Mouse (Mus musculus) forebrain, postnatal 0 days (tissue): ENCODE data around the gene Dusp16. TPM values are rescaled to one million over a fixed set of nuclear protein-coding genes. Genes with fewer than 3 reads are reported as not detected.
A peak's percentile ranks its signal among the peaks of the same experiment; 100 is the strongest.

Experiments
- ATAC-seq: fragments of 200-750 bp; cut with Nextera tagmentation; 2 replicates; pipeline ENCODE4 v1.8.0; 2017; ENCODE audit warnings: mild to moderate bottlenecking, moderate library complexity
- DNase-seq: peaks from one replicate; pipeline ENCODE4 v3.0.0-alpha.2; 2015
- H3K27ac ChIP-seq: fragments of 300-500 bp; sonication (generic); 2 replicates; pipeline ENCODE4 v1.5.1; 2014; ENCODE audit warnings: low read depth, mild to moderate bottlenecking, antibody characterized with exemption, low read length, moderate library complexity, mixed read lengths
- H3K27me3 ChIP-seq: fragments of 300-500 bp; sonication (generic); 2 replicates; pipeline ENCODE4 v1.6.1; 2014; ENCODE audit warnings: mild to moderate bottlenecking, low read length, mixed read lengths; ENCODE audit not compliant: insufficient read depth
- H3K36me3 ChIP-seq: fragments of 300-500 bp; sonication (generic); 2 replicates; pipeline ENCODE4 v1.6.1; 2014; ENCODE audit warnings: mild to moderate bottlenecking, moderate library complexity; ENCODE audit not compliant: insufficient read depth
- H3K4me1 ChIP-seq: fragments of 300-500 bp; sonication (generic); 2 replicates; pipeline ENCODE4 v1.6.1; 2014; ENCODE audit warnings: antibody characterized with exemption; ENCODE audit not compliant: insufficient read depth
- H3K4me2 ChIP-seq: fragments of 300-500 bp; sonication (generic); 2 replicates; pipeline ENCODE4 v1.6.1; 2014; ENCODE audit warnings: low read depth, mild to moderate bottlenecking, moderate library complexity
- H3K4me3 ChIP-seq: fragments of 300-500 bp; sonication (generic); 2 replicates; pipeline ENCODE4 v1.5.1; 2014; ENCODE audit warnings: low read depth, low read length, mixed read lengths
- H3K9ac ChIP-seq: fragments of 300-500 bp; sonication (generic); 2 replicates; pipeline ENCODE4 v1.6.1; 2014; ENCODE audit warnings: mild to moderate bottlenecking
- H3K9me3 ChIP-seq: fragments of 300-500 bp; sonication (generic); 2 replicates; pipeline ENCODE4 v1.6.1; 2016; ENCODE audit warnings: low read length
- CTCF ChIP-seq: sonication (generic); IDR thresholded peaks from 2 replicates; pipeline ENCODE4 v1.5.1; 2016; ENCODE audit warnings: antibody characterized with exemption, control low read depth, low read depth
- WGBS: fragments of 180-500 bp; shearing (Covaris S2); extraction: QIAGEN DNeasy Blood & Tissue Kit; methylation state at CpG from one replicate; pipeline ENCODE4 v1.1.7; 2014; 5-methylcytosine and 5-hydroxymethylcytosine counted together
- polyA plus RNA-seq: library from polyadenylated mRNA; unstranded; fragments of >200 nt; fragmentation: Nextera tagmentation; extraction: Ambion mirVana; gene quantifications from 2 replicates; pipeline ENCODE4 v1.2.1, GENCODE M21; 2015
- total RNA-seq: library from RNA; depleted of rRNA; stranded (reverse); fragments of >200 nt; gene quantifications from 2 replicates; pipeline ENCODE4 v1.2.3, GENCODE M21; 2014

Gene Dusp16
- total and polyA plus RNA-seq, 2 experiments from 2014 or later, result 2.7 to 5.7 TPM

GRCm38 (mm10) chr6:134822844-134823243 is 30.4 kb upstream of the Dusp16 start:
- H3K4me1 ChIP-seq, result no peaks in the 10 kb centered on the region
- peak; percentile 54 for TF ChIP-seq CTCF
- H3K9me3 ChIP-seq, result no peaks in the 10 kb centered on the region
- no peaks in the 10 kb centered on the region for H3K27me3 ChIP-seq
- H3K4me2 ChIP-seq, result no peak overlapping the region
- 66% methylated on average over 9 of the region's 10 CpGs for WGBS
- no peak overlapping the region for H3K9ac ChIP-seq
- no peaks in the 10 kb centered on the region for H3K36me3 ChIP-seq
- H3K4me3 ChIP-seq, result no peak overlapping the region
- no peak overlapping the region for H3K27ac ChIP-seq
- no peak for DNase-seq
- ATAC-seq, result no peak

- no peak for ATAC-seq
- no peak for TF ChIP-seq CTCF
- Histone ChIP-seq H3K4me2 (no peak overlapping the region), H3K9ac (no peak overlapping the region), H3K4me3 (no peak overlapping the region), H3K27me3 (no peaks in the 10 kb centered on the region), H3K9me3 (no peaks in the 10 kb centered on the region), H3K4me1 (no peaks in the 10 kb centered on the region), H3K36me3 (no peaks in the 10 kb centered on the region), H3K27ac (no peak overlapping the region)
- no peak for DNase-seq
- WGBS, result 66% methylated on average over 6 of the region's 6 CpGs
Observed at GRCm38 (mm10) chr6:134820411-134820810, 28.0 kb upstream of the Dusp16 start.

- no peak for TF ChIP-seq CTCF
- 52% methylated on average over 5 of the region's 5 CpGs for WGBS
Observed at GRCm38 (mm10) chr6:134819741-134820140, 27.3 kb upstream of the Dusp16 start.

GRCm38 (mm10) chr6:134817051-134817928 is 24.9 kb upstream of the Dusp16 start:
- H3K27ac ChIP-seq, result no peak overlapping the region
- no peaks in the 10 kb centered on the region for H3K9me3 ChIP-seq
- no peak overlapping the region for H3K4me2 ChIP-seq
- no peak for ATAC-seq
- H3K27me3 ChIP-seq, result no peaks in the 10 kb centered on the region
- H3K36me3 ChIP-seq, result no peaks in the 10 kb centered on the region
- H3K4me3 ChIP-seq, result no peak overlapping the region
- WGBS, result 66% methylated on average over 12 of the region's 12 CpGs
- TF ChIP-seq CTCF, result no peak
- no peaks in the 10 kb centered on the region for H3K4me1 ChIP-seq
- DNase-seq, result no peak
- H3K9ac ChIP-seq, result no peak overlapping the region

More at GRCm38 (mm10) chr6:134819741-134820140, 27.3 kb upstream of the Dusp16 start:
- no peak overlapping the region for H3K4me3 ChIP-seq
- H3K27ac ChIP-seq, result no peak overlapping the region
- no peak overlapping the region for H3K4me2 ChIP-seq
- DNase-seq (no peak), ATAC-seq (no peak)
- no peaks in the 10 kb centered on the region for H3K27me3 ChIP-seq
- H3K9me3 ChIP-seq, result no peaks in the 10 kb centered on the region
- H3K36me3 ChIP-seq, result no peaks in the 10 kb centered on the region
- H3K9ac ChIP-seq, result no peak overlapping the region
- H3K4me1 ChIP-seq, result no peaks in the 10 kb centered on the region

- 84% methylated on average over 1 of the region's 1 CpGs for WGBS
- TF ChIP-seq CTCF, result no peak
- H3K4me2 ChIP-seq, result no peak overlapping the region
- DNase-seq (no peak), ATAC-seq (no peak)
- no peak overlapping the region for H3K27ac ChIP-seq
- H3K36me3 ChIP-seq, result no peaks in the 10 kb centered on the region
- no peak overlapping the region for H3K4me3 ChIP-seq
- H3K27me3 ChIP-seq, result no peaks in the 10 kb centered on the region
- no peak overlapping the region for H3K9ac ChIP-seq
- no peaks in the 10 kb centered on the region for H3K9me3 ChIP-seq
- H3K4me1 ChIP-seq, result no peaks in the 10 kb centered on the region
Observed at GRCm38 (mm10) chr6:134813066-134813465, 20.6 kb upstream of the Dusp16 start.

GRCm38 (mm10) chr6:134807794-134808193 is 15.4 kb upstream of the Dusp16 start:
- ATAC-seq (no peak), DNase-seq (no peak)
- Histone ChIP-seq H3K4me2 (no peak overlapping the region), H3K4me3 (no peak overlapping the region), H3K27me3 (no peaks in the 10 kb centered on the region), H3K36me3 (no peaks in the 10 kb centered on the region), H3K9ac (no peak overlapping the region), H3K9me3 (no peaks in the 10 kb centered on the region), H3K4me1 (no peaks in the 10 kb centered on the region), H3K27ac (no peak overlapping the region)
- TF ChIP-seq CTCF, result no peak
- 85% methylated on average over 11 of the region's 11 CpGs for WGBS

GRCm38 (mm10) chr6:134807091-134807490 is 14.7 kb upstream of the Dusp16 start:
- Histone ChIP-seq H3K4me3 (no peak overlapping the region), H3K27ac (no peak overlapping the region), H3K27me3 (no peaks in the 10 kb centered on the region), H3K4me2 (no peak overlapping the region), H3K9me3 (no peaks in the 10 kb centered on the region), H3K4me1 (no peaks in the 10 kb centered on the region), H3K9ac (no peak overlapping the region), H3K36me3 (no peaks in the 10 kb centered on the region)
- no peak for TF ChIP-seq CTCF
- ATAC-seq (no peak), DNase-seq (no peak)
- WGBS, result 81% methylated on average over 1 of the region's 2 CpGs
